Mouse (Mus musculus): ENCODE measurements around the gene Hivep2.

DNA sequence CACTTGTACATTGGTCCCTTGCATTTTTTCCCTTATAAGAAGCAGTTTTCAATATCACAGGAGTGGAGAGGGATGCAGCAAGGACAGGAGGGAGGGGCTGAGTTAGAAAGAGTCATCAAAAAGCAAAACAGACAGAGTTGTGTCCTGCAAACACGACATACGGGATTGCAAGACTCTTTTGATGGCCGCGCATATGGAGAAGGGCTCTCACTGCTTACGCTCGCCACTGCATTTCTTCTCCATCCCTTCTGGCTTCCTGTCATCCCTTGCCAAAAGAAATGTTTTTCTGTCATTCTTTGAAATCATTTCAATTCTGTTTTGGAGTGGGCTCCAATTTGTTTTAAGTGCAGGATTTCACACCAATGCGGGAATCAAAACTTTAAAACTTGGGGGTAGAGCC lies 233.5 kb downstream of the Hivep2 start:
- no peak for TF ChIP-seq GATA1 (IDR thresholded peaks at IDR 0.05; ENCODE audit: borderline replicate concordance, low read length)
- TF ChIP-seq TAL1 (conservative IDR thresholded peaks at IDR 0.05; ENCODE audit: low read depth, low read length) = no peak
- TF ChIP-seq CTCF (IDR thresholded peaks at IDR 0.05; ENCODE audit: low read depth, low read length) = no peak
